Mouse (Mus musculus): ENCODE measurements around the gene Tex35.
A peak's percentile ranks its signal among the peaks of the same experiment; 100 is the strongest.

The Tex35 gene

DNA sequence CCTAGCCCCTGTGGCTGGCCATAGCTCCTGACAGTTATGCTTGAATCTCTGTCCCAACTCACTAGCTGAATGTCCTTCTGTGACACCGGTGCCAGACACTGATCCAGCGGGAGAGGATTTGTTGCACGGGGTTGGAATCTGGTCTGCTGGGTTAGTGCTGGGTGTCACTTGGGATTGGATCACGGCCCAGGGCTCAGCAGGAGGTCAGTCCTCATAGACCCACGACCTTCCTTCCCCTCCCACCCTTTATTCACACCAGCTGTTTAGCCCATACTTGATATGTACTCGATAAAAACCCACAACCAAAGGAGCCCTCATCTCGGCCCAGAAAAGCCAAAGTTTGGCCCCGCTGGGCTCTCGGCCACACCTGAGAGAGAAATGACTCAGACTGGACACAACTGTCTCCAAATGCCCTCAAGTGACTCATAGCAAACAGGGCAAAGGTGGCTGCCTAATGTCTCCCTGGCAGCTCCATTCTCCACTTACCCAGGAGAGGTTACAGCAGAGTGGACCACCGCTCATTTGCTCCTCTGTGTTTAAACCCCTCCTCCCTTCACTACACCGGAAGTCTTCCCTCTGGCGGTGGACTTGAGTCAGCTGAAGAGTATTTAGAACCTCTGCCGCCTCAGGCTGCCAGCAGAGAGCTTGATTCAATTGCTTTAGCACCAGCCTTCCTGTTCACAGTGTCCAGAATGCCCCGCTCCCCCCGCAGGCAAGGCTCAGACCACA, 27.2 kb downstream of the Tex35 start:
- peak; percentile 34 to 39 for DNase-seq (ENCODE audit: low spot score in 2 of 2)

- DNase-seq (ENCODE audit: low spot score in 2 of 2) = no peak
These were observed 28.4 kb downstream of the Tex35 start for GRCm38 (mm10) chr1:157080071-157080470.

DNA sequence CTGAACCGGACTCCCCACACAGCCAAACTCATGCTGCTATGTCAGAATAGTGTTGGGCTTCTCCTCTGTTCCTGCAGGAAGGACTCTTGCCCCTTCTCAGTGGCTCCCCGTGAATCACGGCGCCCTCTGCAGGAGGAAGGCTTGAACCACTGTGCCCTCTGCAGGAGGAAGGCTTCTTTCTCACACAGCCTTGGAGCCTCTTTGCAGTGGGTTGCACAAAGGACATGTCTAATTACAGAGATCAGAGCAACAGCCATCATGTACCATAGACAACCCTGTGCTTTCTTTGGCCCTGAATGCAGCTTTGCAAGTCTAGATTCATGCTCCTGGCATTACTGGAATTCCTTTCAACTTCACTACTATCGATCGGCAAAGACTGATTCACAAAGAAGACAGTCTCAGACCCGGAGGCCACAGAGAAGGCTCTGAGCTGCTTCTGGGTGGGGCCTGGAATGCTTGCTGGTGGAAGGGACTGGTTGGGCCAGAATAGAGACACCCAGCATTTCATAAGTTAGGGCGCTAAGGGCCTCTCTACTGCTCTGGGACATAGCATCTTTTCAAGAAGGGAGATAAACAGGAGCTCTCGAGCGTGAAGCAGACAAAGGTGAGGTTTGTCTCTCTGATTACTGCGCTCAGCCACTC, 29.0 kb downstream of the Tex35 start:
- peak in 1 of 2 experiments; percentile 26 for DNase-seq (ENCODE audit: low spot score in 2 of 2)

DNA sequence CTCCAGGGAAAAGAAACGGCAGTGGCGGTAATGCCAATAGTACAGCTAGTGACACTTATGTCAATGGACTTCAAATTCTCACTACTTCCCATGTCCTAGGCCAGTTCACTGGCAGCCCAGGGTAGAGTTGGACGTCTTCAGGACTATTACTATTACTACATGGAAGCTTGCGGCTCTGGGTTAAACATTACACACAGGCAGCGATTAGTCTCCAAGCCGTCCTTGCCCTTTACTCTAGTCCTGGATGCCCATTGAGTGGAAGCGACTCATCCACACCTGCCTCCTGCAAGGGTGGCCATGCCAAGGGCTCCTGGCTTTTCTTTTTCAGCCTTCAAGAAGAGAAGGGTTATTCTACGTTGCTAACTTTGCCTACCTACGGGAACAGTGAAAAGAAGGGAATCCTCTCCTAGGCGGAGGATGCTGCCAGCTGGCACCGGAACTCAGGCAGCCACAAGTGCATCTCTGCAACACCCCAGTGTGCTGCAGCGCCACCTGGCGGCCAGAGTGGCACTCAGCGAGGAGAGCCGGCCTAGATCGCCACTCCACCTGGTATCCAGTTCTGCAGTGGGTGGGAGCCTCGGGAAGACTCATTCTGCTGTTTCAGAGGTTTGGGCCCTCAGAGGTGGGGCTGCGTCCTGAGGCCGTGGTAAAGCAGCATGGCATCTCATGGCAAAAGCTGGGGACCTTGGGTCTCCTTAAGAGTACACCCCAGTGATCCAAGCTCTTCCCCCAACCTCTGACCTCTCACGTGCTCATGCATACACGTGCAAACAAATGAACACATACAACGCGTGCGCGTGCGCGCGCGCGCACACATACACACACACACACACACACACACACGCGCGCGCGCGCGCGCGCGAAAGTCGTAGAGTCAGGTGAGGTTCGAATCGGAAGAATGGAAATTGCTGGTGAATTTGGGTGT, 31.4 kb downstream of the Tex35 start:
- peak; percentile 63 to 81 for DNase-seq (ENCODE audit: low spot score in 2 of 2)

GRCm38 (mm10) chr1:157076257-157076656, 32.2 kb downstream of the Tex35 start:
- peak; percentile 61 to 91 for DNase-seq (ENCODE audit: low spot score in 2 of 2)

DNA sequence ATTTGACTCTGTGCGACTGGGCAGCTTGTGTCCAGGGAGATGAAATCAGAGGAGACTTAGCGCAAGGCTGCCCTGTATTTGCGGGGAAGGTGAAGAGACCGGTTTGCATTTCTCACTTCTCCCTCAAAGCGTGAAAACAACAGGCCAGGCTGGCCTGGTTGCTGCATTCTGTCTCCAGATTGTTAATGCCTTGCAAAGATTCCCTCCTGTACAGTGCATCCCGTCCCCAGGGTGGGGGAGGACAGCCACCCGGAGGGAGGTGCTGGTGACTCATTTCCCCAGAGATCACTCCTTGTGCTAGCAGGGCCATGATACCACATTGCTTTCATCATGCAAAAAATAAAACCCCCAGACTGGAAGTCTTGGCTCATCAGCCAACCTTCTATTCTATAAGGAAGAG, 33.5 kb downstream of the Tex35 start:
- peak; percentile 26 to 30 for DNase-seq (ENCODE audit: low spot score in 2 of 2)

- no peak for DNase-seq (ENCODE audit: low spot score in 2 of 2)
These were observed 34.1 kb downstream of the Tex35 start for GRCm38 (mm10) chr1:157074371-157074770.

DNA sequence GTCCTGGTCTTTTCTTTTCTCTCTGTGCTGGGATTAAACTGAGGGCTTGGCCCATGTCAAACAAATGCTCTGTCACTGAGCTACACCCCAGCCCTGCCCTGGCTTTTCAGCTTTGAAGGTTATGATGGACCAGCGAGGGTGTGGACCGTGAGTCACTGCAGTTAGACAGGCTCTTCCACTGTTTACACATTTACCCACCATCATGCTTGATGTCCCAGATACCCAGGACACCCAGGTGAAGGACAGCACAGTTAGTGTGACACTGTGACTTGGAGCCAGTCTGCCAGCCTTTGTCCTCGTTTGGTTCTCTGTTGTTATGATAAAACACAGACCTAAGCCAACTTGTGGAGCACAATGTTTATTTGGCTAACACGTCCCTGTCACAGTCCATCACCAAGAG, 34.9 kb downstream of the Tex35 start:
- DNase-seq (ENCODE audit: low spot score in 2 of 2) = peak; percentile 24 to 53

- DNase-seq (ENCODE audit: low spot score in 2 of 2) = no peak
These were observed 39.2 kb downstream of the Tex35 start for GRCm38 (mm10) chr1:157069181-157069828.

- no peak for DNase-seq (ENCODE audit: low spot score in 2 of 2)
These were observed 40.2 kb downstream of the Tex35 start for GRCm38 (mm10) chr1:157068316-157068715.

GRCm38 (mm10) chr1:157065819-157066730, 42.4 kb downstream of the Tex35 start:
- DNase-seq (ENCODE audit: low spot score in 2 of 2) = no peak

DNA sequence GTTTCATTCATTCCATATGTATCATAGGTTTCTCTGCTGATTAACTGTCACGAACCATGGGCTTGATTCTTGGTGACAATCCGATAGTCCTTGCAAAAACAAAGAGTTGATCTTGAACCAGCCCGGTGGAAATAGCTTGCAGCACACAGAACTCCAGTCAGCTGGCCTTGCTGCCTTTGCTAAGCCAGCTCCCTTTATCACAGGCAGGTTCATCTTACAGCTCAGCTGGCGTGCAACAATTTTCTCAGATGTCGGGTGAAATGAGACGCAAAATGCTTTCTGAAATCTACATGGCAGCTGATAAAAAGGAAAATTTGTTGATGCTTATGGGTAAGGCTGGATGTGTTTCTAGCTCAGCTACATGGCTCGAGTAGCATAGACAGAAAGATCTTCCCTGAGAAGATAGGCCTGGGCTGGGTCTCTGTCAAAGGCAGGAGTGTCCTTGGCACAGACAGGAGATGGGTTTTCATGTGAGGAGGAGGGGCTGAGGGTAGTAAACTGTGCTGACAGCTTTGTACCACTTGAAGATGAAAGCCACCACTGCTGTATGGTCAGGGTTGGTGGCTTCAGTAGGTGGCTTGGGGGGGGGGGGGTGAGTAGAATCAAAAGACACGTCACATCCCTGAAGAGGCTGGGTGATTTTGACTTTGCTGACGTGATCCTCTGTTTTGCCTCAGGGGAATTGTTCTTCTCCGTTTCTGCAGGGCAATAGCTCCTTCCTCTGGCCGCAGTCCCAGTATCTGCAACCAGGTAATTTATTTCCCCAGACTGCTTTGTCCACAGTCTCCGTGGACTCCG, 45.0 kb downstream of the Tex35 start:
- no peak for DNase-seq (ENCODE audit: low spot score in 2 of 2)

DNA sequence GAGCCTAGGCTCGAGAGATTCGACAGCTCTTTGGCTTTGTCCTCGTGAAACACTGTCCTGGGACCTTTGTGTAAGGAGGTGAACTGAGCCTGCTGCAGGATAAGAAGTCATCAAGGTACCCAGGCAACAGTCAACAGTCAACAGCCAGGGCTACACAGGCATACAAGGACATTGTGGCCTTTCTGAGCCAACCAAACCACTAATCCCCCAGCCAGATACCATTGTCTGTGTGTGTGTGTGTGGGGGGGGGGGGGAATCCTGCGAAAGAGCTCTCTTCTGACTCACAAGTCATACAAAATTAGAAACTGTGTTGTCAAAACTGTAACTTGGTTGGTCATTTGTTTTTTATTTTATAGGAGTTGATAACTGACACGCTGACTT, 46.0 kb downstream of the Tex35 start:
- no peak for DNase-seq (ENCODE audit: low spot score in 2 of 2)

- DNase-seq (ENCODE audit: low spot score in 2 of 2) = no peak
These were observed 46.6 kb downstream of the Tex35 start for GRCm38 (mm10) chr1:157061800-157062444.

DNA sequence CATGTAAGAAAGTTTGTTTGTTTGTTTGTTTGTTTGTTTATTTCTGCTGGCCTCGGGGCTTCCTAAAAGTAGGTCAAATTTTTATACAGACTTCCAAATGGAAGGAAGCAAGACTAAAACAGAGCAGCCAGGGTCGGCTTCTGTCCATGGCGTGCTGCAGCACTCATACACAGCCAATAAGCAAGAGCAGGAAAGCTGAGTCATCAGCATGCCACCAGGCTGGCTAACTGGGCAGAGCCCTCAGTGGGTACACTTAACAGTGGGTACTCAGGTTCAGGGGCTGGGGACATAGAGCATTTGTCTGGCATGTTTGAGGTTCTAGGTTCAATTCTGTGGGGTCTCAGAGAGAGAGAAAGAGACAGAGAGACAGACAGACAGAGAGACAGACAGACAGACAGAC, 47.3 kb downstream of the Tex35 start:
- DNase-seq (ENCODE audit: low spot score in 2 of 2) = no peak

DNA sequence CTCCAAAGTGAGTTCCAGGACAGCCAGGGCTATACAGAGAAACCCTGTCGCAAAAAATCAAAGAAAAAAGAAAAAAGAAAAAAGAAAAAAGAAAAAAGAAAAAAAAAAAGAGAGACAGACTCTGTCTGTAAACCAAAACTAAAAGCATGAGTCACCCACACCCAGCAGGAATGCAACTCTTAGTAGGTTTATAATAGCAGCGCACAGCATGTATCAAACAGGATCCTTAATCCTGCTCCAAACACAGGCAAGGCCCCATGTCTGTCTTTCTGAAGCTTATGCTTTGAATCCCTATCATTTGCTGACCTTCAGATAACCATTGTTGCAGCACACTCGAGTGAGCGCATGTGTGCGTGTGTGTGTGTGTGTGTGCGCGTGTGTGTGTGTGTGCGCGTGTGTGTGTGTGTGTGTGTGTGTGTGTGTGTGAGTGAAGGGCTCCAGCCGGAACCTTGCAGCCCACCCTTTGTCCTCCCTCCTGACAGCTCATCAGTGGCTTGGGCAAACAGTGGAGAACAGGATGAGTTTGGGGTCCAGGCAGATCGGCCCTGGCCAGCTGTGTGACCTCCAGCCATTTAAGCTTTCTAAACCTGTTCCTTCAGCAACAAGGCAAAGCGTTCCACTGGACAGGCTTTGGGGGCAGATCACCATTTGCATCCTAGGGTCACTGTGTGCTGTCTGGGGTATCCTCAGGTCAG, 47.9 kb downstream of the Tex35 start:
- DNase-seq (ENCODE audit: low spot score in 2 of 2) = no peak

DNA sequence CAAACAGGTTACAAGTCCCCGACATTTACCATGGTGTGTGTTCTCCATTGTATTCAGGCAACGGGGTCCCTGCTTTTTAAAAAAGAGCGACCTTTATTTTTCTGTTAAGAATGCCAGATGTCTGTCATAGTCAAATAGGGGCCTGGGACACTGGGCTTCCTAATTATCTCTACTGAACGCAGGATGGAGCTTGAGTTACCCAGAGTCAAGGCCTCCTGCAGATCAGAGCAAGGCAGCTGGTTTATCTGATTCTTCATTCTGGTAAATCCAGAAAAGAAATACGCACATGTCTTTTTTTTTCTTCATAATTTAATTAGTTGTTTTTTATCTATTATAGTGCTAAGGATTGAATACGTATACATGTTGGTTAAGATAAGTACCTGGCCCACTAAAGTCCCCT, 52.6 kb downstream of the Tex35 start:
- DNase-seq (ENCODE audit: low spot score in 2 of 2) = no peak

DNA sequence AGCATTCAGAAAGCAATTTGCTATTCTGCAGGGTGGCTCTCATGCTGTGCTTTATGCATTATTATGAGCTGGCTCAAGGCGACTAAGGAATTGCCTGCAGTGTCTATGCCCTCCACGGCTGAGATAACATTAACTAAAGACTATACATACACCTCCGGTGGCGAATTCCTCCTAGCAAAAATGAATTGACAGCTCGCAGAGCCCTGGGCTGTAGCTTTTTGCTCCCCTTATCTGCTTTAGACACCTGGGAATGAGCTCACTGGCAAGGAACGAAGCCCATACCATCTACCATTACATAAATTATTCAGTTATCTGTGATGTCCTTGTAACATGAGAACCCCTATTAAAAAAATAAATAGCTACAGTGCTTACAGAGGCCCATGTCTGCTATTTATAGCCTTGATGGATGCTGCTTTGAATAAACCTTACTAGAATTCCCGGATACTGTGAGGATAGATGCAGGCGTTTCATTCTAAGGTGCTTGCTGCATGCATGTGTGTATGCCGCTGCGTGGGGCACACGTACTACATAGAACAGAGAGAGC, 53.1 kb downstream of the Tex35 start:
- no peak for DNase-seq (ENCODE audit: low spot score in 2 of 2)

DNA sequence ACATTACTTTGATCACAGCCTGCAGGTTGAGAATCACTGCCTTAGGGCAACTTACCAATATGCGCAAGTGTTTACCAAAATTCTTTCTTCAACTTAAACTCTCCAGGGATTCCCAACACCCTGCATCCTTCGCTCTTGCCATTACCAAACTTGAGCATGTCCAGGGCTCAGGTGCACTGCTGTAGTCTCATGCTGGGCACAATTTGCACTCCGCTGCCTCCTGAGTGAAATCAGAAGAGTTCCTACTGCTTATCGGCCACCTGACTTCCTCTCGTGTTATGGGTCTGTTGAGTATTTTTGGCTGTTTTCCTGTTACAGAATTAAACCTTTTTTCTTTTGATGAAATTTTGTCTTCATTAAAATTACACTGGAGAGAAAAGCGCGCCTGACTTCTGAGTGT, 53.8 kb downstream of the Tex35 start:
- no peak for DNase-seq (ENCODE audit: low spot score in 2 of 2)
